Mouse (Mus musculus) cerebellum, postnatal 14 days (tissue): ENCODE results near the gene Large2.

Experiments used
- DNase-seq, 2 experiments: peaks; one replicate each; pipeline ENCODE4 v3.0.0; 2021; ENCODE audit warnings: mixed read lengths in 2 of 2

The Large2 gene

DNA sequence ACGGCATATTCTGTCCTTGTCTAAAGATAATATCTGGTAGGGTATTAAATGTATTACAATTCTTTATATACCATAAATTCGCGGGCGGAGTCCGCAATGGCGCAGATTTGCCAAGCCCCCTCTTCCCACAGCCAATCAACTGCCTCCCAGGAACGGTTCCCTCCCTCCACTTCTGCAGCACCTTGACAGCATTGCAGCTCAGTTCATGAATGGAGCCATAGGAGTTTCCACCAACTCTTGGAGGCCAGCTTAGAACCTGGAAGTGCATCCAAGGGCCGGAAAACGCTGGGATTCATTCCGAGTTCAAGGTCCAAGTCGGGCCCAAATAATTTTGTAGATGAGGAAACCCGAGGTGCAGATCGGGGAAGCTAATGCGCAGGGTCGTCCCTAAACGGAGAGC, at the start of gene Large2, which contains the start of gene Pex16:
Large2 (minus strand) TSS at position 356 of the 400 bp plus-strand sequence.
Pex16 (plus strand) TSS at position 163 of the 400 bp plus-strand sequence.
- peak in 1 of 2 experiments; percentile 62 for DNase-seq

DNA sequence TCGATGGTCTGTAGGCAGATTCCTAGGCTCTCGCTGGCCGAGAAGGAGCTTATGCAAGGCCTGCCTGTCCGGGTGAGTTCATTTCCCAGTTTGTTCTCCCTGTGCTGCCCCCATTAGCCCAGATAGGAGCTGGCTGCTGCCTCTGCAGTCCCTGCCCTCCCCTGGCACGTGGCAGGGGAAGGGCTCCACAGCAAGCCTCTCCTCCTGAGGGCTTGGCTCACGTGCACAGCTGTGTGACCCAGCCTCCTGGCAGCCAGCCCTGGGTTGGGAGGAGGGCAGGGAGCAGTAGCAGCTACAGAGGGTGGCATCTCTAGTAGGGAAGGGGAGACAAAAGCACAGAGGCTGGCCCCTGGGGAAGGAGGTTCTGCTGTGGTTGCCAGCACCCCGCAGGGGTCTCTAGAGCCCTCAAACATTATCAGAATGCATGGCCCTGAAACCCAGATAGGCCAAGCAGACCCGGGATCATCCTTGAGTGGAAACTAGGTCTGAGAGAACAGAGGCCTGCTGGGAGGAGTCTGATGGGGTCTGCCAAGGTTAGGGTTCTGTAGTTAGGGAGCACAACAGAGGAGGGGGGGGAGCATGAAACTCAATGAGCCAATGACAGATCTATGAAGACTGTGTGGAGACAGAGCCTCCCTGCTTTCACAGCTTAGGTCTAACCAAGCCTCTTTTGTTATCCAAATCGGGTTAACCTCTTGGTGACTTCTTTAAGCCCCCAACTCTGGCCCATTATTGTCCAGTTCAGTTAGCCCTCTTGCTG, 49.2 kb upstream of the Large2 start:
- DNase-seq: peak; percentile 79 to 88

- DNase-seq: no peak
Measured at GRCm38 (mm10) chr2:92423156-92423555, 48.5 kb upstream of the Large2 start.

DNA sequence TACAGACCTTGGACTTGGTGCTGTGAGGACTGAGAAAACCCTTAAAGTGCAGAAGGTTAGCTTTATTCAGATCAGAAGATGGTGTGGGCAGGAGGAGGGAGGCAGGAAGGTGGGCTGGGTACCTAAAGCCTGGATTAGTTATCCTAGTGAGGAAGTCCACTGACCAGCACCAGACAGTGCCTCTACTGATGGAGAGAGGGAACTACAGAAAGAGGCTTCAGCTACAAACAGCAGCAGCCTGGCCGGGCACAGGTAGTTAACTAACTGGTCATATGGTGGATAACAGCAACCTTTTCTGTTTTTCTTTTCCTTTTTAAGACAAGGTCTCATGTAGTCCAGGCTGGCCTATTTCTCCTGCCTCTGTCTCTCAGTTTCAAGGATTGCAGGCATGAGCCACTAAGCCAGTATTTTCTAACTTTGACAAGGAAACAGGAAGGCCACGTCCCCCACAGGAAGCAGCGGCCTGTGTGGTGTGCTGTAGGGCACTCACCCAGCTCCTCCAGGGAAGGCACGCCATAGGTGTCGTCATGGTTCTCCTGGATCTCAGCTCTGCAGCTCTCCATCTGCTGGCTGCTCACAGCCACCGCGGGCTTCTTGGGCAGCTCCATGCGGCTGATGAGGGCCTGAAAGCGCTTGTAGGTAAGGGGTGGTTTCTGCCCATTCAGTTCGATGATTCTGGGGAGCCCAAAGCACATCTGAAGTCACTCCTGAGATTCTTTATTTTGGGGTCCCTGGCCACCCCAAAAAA, 47.9 kb upstream of the Large2 start:
- DNase-seq: peak; percentile 55 to 61

- DNase-seq: peak in 1 of 2 experiments; percentile 19
Measured at GRCm38 (mm10) chr2:92421723-92422387, 47.2 kb upstream of the Large2 start.

DNA sequence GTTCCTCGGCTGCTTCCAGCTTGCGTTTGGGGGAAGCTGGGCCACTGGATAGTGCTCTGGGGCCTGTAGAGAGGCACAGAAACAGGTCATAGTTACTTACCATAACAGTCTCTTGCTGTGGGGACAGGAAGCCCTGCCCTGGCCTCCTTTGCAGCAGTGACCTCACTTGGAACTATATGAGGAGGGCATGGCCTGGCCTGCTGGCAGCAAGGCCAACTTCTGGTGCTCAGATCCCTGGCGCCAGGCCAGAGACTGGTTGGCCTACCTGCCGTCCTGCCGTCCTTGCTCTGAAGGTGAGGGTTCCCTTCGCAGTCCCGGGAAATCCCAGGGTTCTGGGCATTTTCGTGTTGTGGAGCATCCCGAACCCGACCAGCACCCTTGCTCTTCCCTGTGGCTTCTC, 37.0 kb upstream of the Large2 start:
- DNase-seq: peak; percentile 71 to 81

- no peak for DNase-seq
Measured at GRCm38 (mm10) chr2:92408309-92409045, 33.8 kb upstream of the Large2 start.

GRCm38 (mm10) chr2:92405687-92406086, 31.0 kb upstream of the Large2 start:
- DNase-seq: no peak

- DNase-seq: peak in 1 of 2 experiments; percentile 50
Measured at GRCm38 (mm10) chr2:92404737-92405136, 30.1 kb upstream of the Large2 start.

- DNase-seq: peak in 1 of 2 experiments; percentile 35
Measured at GRCm38 (mm10) chr2:92403776-92404319, 29.2 kb upstream of the Large2 start.

DNA sequence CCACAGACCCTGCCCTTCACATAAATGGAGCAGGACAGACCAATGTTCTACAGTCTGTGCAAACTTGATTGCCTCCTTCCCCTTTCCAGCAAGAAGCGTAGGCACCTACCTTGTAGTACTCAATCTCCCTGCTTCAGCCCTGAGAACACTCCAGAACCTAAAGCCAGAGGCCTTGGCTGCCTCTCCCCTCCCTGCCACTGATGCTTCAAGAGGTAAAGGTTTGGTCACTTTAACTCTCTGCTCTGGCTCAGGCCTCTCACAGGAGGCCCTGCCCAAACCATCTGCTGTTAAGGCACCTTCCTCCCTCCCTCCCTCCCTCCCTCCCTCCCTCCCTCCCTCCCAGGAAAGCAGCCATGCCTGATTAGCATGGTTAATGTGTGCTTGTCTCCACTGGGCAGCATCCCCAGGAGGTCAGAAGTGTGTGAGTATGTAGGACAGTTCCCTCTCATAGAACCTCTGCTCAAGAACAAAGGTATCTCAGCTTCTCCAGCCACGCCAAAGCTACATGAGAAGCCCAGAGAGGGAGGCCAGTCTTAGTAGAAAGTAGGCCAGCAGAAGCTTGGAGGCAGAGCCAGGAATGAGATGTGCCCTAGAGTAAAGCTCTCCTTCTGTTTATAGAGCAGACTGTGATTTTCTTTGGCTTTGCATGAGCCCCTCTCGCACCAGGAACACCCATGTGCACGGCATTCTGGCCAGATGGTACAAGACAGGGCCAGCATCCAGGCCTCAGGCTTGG, 28.1 kb upstream of the Large2 start:
- peak; percentile 84 to 88 for DNase-seq

DNA sequence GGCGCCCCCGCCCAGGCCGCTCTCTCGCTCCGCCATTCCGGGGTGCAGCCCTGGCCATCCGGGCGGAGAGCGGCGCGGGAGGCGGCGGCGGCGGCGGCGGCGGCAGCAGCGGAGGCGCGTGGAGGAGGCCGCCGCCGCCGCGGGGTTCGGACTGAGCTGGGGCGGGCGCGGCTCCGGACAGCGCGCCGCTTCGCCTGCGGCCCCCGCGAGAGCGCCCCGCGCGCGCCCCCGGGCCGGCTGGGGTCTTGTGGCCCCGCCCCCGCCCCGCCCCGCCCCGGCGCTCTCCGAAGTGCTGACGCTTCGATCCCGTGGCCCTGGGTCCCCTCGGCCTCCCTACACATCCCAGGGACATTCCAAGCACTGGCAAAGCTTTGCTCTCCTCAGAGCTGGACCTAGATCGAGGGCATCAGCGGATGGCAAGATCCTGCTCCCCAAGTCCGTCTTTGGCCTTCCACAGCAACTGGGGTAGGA, 26.5 kb upstream of the Large2 start, which contains the start of gene Mapk8ip1:
Mapk8ip1 (minus strand) TSS at position 173 of the 471 bp plus-strand sequence.
- DNase-seq: peak; percentile 73 to 76

DNA sequence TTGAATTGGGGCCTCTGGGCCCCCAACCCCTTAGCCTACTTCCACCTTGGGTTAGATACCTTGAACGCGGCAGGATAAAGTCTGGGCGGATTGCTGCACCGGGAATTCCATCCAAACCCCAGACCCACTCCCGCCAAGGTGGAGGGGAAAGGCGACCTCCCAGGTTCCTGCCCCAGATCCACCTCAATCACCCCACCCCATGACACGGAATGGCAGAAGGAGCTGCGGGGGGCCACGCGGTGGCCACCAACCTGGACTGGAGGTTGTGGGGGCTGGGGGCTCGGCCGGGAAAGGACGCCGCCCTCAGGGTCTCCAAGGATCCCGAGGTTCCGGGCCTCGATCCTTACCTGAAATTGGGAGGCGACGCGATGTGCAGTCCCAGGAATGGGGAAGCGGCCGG, 26.0 kb upstream of the Large2 start:
- DNase-seq: peak; percentile 67 to 71

GRCm38 (mm10) chr2:92399877-92400276, 25.2 kb upstream of the Large2 start:
- peak in 1 of 2 experiments; percentile 38 for DNase-seq

DNA sequence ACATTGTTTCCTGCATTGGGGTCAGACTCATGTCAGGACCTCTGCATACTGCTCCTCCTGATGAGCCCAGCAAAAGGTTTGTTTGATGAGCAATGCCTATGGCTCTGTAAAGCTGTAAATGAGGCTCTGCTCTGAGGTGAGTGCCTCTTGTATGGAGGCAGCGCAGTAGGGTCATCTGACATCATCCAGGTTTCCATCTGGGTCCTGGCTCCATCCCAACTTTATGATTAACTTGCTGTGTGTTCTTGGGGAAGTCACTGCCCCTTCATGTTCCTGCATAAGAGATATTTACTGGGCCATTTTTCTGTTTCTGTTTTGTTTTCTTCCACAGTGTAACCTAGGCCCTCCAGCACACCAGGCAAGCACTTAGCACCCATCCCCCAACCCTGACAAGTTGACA, 22.8 kb upstream of the Large2 start:
- DNase-seq: no peak

- DNase-seq: no peak
Measured at GRCm38 (mm10) chr2:92395535-92395934, 20.9 kb upstream of the Large2 start.

DNA sequence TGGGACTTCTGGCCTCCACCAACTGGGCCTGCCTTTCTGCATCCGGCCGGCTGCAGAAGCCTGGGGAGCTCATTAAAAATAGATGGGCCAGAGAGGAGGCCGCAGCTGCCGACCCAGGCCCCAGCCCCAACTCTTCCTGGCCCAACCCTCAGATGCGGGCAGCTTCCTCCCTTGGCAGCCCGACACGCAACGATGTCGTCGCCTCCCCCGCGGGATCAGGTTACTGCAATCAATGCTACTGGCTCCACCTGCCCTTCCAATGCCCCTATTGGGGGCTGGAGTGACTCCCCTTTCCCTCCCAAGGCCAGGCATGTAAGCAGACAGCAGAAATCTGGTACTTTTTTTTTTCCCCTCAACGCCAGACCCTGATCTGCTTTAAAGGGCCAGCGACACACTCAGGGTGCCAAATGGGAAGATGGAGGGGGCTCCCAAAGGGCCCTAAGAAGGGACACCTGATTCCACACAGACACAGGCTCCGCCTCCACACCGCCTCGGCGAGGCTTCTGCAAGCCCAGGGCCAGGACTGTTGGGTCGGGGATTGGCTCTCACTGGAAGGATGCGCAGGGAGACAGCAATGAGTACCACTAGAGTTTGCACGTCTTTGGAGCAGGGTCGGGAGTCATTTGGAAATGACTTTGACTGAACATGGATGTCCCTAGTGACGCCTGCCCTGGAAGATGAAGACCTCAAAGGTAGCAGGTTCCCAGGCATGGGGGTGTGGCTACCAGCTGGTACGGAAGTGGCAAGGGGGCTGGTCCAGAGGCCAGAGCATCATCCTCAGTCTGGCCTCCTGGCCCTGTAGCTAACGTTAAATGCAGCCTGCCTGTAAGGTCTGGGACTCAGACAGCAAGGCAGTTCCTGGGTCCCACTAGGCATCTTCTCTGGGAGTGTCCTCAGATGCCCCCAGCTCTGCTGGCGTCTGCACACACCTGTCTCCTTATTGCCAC, 17.9 kb upstream of the Large2 start:
- DNase-seq: peak; percentile 63 to 72

- peak; percentile 62 to 65 for DNase-seq
Measured at GRCm38 (mm10) chr2:92391703-92392317, 17.1 kb upstream of the Large2 start.

DNA sequence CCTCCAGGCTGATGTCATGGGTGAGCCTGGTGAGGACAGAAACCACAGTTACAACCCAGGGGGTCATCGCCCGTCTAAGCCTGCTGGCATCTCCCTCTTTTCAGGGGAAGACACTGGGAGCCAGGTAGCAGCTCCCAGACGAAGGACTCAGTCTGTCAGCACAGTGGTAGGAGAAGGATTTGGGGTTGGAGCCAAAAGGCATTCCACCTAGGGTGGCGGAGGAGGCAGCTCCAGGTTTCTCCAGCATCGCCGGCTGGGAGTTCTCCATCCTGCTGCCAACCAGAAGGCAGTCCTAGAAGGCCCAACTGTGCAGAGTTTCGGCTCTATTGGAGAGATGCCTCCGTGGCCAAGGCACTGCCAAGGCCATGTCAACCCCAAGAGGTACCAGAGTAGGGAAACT, 16.4 kb upstream of the Large2 start:
- peak; percentile 51 to 56 for DNase-seq
